Mouse (Mus musculus) cerebellum, adult 11 months (tissue): ENCODE results near the gene Prickle3.

Experiments used
- DNase-seq: peaks from one replicate; pipeline ENCODE4 v3.0.0; 2022

The Prickle3 gene

DNA sequence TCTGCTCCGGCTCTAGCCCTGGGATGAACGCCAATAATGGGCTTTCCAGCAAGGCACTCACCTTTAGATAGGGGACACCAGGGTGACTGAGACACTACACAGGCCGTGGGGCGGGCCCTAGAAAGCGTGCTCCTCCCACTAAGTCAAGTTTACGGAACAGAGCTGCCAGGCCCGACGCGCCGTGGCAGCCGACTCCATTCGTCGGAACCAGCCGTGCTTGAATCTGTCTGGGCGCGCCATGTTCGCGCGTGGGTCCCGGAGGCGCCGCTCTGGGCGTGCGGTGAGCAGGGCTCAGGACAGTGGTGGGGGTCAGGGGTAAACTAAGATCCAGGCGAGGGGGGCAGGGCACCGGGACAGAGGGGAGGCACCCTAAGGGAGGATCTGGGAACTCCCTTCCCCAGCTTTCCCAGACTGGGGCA lies at the start of gene Prickle3:
Prickle3 (plus strand) TSS at position 40 of the 419 bp plus-strand sequence.
- no peak for DNase-seq

DNA sequence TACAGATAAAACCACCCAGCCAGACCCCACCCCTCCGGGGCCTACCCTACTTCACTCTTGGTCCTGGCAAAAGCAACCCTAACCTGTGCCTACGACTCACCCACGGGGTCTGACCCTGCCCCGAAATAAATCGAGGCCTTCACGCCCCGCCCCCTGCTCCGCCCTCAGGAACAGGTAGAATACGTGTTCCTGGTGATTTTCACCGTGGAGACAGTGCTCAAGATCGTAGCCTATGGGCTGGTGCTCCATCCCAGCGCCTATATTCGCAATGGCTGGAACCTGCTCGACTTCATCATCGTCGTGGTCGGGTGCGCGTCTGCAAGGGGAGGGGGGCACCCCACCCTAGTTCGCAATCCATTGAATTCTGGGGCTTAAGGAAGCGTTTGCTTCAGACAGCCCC lies 47.0 kb upstream of the Prickle3 start:
- peak; percentile 24 for DNase-seq

DNA sequence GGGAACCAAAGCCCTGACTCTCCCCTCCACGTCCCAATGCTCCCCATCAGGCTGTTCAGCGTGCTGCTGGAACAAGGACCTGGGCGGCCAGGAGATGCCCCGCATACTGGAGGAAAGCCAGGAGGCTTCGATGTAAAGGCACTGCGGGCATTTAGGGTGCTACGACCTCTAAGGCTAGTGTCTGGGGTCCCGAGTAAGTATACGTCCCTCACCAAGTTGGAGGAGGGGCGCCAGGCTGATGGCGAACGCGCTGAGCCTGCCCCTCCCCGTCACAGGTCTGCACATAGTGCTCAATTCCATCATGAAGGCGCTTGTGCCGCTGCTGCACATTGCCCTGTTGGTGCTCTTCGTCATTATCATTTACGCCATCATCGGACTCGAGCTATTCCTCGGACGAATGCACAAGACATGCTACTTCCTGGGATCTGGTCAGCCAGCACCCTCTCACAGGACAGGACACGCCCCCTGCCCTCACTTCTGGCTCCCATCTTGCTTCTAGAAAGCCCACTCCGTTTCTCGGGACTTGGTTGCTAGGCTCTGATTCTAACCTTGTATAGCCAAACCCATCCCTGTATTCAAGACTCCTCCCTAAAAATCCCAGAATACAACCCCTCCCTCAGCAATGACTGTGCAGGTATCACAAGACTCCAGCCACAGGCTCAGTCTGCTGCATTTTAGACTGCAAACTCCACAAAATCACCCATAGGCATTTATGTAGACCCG lies 46.4 kb upstream of the Prickle3 start:
- peak; percentile 33 for DNase-seq

DNA sequence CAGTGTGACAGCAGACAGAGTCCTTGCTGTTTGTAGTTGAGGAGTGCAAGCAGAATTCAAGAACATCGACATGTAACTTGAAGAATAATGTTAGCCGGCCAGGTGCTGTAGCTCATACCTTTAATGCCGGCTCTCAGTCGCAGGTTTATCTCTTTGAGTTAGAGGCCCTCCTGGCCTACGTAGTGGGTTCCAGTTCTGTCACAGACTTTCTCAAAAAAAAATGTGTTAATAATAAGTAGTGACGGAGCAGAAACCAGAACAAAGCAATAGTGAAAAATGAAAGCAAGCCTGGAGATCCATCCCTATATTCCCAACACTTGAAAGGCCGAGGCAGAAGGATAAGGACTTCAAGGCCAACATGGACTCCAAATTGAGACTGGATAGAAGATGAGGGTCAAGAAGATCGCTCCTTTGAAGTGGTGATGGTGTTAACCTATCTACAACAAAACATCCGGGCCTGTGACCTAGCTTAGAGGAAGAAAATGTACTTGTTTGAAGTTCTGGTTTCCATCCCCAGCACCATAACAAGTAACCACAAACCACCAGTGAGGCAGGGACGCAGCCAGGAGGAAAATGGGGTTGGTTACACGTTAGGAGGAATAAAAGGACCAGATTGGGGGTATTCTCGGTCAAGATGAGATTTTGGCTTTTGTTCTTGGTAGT lies 39.0 kb upstream of the Prickle3 start:
- DNase-seq: no peak

DNA sequence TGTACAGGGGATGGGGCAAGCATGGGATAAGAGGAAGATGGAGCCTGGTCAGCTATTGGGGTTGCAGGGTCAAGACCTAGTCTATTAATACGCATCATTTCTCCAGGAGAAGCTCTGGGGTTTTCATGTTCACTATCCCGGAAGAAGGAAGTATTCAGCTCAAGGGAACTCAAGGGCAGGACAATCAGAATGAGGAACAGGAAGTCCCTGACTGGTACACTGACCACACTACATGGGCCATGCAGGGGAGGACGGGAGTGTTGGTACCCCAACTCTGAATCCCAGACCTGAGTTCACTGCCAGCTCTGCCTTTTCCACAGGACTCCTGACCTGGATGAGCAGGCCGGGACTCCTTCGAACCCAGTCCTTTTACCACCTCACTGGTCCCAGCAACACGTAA lies 24.5 kb upstream of the Prickle3 start:
- no peak for DNase-seq

DNA sequence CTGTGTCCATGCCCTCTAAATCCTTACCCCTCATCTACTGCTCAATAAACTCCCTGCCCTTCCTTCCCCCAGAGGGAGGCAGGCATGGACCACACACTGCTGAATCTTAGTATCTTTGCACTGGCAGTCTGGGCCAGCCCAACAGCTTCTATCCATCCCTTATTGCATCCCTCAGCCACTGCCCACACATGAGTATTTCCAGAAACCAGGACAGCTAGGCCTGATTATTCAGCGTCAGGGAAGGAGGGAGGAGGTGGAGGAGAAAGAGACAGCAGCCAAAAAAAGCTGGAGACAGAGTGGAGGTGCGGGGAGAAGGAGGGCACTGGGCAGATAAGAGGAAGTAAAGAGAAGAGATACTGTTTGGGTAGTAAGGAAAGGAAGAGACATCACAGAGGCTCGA lies 22.0 kb upstream of the Prickle3 start:
- no peak for DNase-seq

DNA sequence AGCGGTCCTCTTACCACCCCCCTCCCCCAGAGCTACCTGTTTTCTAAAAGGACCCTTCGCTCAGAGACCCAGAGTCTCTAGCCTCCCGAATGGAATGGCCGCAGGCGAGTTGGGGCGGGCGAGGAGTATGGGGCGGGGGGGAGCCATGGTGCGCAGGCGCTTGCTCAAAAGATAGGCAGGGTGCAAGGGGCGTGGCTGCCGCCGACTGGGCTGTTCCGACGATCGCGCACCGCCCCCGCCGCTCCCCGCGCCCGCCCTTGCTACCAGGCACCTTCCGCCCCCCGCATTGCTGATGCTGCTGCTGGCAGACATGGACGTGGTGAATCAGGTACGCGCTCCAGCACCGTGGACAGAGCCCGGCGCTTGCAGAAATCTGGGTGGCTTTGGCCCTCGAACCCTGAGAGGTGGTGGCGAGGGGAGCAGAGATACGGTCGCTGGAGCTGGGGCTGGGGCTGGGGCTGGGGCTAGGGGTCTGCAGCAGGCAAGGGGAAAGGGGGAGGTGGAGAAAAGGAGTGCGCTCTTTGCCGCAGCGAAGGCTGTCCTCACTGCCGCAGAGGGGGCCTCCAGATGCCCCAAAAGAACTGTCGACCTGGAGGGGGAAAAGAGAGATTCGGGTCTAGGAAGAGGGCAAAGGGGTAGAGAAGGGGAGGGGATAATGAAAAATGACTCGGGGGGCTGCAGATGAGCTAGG lies 18.5 kb upstream of the Prickle3 start, which contains the start of gene Syp:
Syp (plus strand) TSS at position 71 of the 691 bp plus-strand sequence.
- DNase-seq: peak; percentile 92

DNA sequence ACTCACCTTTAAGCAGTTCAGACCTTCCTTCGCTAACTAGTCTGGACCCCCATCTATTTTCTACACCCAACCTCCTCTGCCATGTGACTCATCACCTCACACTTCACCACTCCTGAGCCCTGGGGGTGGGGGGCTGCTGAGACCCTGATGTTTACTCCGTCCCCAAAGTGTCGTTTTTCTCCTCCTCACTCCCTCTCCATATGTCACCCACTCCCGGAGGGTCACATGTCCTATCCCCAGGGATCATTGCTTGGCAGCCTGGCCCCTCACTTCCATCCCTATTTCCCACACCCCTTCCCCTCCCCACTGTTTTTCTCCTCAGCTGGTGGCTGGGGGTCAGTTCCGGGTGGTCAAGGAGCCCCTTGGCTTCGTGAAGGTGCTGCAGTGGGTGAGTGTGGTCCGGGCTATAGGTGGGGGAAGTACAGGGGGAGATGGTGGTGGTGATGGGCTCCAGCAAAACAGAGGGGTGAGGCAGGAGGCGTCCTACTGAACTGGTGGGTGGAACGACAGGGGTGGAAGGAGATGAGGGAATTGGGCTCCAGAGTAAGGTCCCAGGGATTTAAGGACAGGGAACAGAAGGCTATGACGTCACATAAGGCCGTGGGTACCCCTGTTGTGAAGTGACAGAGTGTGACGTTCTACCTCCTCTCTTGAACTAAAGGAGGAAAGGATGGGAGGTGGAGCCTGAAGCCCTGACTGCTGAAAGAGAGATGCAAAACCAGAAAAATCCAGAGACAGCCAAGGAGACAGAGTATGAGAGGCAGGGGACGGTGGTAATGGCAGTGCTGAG lies 17.3 kb upstream of the Prickle3 start:
- no peak for DNase-seq

DNA sequence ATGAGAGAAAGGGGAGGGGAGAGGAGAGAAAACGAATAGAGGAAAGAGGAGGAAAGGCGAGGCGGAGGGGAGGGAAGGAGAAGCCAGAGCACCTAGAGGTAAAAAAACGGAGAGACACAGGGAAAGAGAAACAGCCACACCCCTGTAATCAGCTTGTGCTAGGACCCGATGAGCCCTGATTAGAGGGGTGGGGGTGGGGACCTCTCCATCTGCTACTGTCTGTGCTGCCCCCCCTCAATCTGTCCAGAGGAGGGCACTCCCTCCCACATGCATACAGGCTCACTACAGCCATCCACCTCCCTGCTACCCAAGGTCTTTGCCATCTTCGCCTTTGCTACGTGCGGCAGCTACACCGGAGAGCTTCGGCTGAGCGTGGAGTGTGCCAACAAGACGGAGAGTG lies 16.3 kb upstream of the Prickle3 start:
- DNase-seq: no peak

DNA sequence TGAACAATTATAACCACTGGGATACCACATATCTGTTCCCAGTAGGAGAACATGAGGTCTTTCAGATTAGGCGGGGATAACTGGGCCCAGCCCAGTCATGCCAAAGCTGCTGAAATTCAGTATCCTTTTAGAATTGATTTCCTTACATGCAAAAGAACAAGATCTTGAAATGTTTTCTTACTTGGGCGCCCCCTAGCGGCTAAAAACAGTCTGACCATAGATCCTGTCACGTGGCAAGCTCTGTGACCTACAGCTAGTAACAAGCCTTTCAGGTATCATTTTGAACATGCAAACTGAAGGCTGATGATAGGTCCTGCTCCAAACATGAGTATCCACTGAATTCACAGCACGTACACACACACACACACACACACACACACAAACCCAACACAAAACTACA lies 11.7 kb upstream of the Prickle3 start:
- peak; percentile 73 for DNase-seq

DNA sequence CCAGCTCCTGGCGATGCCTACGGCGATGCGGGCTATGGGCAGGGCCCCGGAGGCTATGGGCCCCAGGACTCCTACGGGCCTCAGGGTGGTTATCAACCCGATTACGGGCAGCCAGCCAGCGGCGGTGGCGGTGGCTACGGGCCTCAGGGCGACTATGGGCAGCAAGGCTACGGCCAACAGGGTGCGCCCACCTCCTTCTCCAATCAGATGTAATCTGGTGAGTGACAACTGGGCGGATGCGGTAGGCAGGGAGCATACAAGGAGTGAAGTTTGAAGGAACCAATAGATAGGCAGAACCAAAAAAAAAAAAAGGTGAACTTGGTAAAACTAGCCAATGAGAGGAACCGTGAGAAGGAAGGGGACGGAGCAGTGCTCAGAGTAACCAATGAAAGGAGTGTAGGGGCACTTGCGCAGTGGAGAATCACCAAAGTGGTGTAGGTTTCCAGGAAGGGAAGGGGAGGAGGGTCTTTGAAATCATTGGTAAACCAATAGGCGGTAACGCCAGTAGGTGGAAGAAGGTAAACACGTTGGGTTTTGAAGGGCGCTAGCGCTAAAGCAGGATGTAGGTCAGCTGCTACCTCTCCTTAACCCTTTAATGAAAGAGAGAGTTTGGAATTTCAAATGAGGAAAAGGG lies 8.3 kb upstream of the Prickle3 start:
- peak; percentile 39 for DNase-seq

DNA sequence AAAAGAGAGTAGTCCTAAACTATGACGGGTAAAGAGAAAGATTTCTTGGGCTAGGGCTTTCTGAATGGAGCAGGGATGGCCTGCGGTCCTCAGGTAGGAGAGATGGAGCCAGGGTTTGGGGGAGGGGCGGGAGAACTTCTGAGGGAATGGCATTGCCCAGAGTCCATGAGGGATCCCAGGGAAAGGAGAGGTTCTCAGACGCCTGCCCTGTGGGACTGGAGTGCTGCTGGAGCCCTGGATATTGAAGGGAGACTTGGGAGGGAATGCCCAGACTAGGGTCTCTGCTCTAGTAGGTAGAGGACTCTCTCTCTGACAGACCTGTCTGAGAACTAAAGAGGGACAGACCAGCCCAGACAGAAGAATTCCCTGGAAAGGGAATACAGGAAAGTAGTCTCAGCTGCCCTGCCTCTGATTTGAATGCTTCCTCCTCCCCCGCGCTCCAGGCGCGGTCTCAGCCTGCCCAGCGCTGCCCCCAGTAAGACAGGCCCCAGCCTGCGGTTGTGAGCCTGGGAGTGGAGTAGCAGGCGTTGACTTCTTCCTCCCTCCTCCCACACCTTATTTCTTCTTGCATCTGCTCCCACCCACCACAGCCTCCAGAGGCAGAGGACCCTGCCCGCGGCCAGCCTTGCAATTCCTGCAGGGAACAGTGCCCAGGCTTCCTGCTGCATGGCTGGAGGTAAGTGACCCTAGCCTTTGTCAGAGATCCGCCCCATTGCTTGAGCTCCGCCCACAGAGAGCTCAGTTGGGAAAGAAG lies 1.1 kb downstream of the Prickle3 start:
- DNase-seq: no peak

DNA sequence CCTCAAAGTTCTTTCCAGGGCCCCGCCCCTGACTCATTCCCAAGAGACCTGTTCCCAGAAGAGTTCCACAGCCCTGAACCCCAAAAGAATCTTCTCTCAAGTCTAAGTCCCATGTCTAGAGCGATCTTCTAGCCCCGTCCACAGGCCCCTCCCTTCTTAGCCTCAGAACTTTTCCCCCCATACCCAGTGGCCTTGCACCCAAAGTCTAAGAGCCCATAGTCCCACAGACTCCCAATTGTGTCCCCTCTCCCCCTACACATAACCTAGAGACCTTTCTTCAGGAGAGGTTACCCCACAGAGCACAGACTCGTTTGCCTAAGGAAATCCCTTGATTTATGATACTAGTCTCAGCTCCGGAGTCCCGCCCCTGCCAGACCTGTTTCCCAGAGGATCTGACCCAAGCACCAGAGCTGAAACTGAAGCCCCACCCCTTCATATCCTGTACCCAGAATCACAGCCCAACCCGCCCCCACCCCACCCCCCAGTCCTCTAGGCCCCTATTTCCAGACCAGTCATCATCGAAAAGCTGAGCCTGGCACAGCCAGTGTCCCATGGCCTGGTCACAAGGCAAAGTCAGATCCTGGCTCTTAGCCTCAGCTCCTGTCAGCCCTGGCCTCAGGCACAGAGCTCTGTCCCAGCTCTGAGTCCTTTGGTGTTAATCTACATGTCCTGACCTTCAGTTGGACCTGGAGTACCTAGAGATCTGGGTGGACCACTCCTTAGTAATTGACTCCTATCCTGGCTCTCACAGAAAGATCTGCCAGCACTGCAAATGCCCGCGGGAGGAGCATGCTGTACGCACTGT lies 1.9 kb downstream of the Prickle3 start:
- no peak for DNase-seq

DNA sequence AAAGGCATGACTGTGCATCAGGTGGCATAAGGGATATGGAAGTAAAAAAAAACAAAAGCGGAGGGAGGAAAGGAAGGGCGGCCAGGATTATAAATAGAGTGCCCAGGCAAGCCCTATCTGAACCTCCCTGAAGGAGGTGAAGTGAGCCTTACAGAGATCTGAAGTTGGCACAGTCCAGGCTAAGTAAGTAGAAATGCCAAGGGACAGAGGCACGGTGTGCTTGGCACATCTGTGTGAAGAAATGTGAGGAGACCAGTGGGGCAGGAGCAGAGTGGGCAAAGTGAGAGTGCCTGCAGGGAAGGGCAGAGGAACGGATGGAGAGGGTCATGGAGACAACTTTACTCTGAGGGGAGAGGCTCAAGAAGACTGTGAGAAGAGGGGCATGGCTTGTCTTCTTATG lies 4.0 kb downstream of the Prickle3 start:
- no peak for DNase-seq

DNA sequence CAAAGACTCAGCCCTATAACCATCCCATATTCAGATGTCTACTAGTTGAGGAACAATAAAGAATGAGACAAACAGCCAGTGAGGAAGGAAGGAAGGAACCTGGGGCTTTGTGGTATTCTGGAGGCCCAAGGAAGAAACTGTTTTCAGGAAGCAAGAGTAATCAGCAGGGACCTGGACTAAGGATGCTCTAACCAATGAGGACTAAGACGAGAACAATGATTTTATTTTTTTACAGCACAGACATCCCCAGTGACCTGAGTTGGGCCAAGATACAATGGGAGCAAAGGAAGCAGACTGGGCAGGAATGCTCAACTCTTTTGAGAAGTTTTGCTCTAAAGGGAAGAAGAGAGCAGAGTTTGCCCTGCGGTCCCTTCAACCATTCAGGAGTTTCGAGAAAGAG lies 5.9 kb downstream of the Prickle3 start:
- no peak for DNase-seq

DNA sequence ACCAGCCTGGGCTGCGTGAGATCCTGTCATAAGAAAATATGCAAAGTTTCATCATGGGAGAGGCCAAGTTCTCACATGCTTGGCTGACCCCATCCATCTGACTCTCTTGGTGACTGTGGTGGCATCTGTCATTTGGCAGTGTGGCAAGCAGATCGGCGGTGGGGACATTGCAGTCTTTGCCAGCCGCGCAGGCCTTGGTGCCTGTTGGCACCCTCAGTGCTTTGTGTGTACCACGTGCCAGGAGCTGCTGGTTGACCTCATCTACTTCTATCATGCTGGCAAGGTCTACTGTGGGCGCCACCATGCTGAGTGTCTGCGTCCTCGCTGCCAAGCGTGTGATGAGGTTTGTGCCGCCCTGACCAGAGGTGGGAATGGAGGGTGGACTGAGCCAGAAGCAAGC lies 7.7 kb downstream of the Prickle3 start:
- peak; percentile 64 for DNase-seq

DNA sequence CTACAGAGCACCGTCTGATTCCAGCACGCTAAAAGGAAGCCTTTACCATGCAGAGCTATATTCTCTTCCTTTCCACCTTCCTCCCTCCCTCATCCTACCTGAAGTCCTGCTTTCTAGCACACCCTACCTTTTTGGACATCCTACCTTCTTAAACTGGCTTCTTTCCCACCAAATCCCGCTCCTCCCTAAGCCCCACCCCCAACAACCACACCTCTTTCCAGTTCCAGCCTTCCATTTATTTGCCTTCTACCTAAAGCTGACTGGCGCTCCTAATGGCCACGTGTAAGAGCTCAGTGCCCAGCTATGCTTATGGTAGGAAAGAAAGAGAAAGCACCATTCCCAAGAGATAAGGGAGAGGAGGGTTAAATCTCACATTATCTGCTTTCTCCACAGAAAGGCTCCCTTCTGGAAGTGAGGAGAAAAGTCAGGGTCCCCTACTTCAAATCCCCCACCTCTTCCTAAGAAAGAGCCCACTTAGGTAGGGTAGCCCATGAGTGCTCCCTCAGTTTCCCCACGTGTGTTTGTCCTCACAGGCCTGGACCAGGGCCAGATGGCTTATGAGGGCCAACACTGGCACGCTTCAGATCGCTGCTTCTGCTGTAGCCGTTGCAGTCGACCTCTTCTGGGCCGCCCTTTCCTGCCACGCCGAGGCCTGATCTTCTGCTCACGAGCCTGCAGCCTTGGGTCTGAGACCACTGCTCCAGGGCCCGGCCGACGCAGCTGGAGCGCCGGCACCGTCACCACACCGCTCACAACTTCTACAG lies 8.9 kb downstream of the Prickle3 start:
- DNase-seq: no peak

DNA sequence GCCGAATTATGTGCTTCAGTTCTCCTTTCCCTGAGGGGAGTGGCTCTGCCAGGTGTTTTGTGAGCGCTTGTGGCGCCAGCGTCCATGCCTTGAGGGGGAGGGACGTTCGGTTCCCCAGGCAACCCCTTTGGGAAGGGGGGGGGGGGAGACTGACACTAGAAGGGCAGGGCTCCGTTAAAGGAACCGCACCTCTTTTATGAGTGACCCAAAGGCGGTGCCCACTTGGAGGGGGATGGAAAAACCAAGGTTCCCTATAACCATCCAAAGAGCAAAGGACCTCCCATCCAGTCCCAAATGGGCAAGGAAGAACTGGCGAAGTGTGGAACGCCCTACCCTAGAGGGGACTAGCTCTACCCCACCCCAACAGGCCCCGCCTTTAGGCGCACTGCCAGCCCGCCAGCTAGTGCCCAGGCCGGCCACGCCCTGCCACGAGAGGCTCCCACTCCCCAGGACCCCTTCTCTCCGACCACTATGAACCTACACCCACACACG lies 13.4 kb downstream of the Prickle3 start:
- no peak for DNase-seq

DNA sequence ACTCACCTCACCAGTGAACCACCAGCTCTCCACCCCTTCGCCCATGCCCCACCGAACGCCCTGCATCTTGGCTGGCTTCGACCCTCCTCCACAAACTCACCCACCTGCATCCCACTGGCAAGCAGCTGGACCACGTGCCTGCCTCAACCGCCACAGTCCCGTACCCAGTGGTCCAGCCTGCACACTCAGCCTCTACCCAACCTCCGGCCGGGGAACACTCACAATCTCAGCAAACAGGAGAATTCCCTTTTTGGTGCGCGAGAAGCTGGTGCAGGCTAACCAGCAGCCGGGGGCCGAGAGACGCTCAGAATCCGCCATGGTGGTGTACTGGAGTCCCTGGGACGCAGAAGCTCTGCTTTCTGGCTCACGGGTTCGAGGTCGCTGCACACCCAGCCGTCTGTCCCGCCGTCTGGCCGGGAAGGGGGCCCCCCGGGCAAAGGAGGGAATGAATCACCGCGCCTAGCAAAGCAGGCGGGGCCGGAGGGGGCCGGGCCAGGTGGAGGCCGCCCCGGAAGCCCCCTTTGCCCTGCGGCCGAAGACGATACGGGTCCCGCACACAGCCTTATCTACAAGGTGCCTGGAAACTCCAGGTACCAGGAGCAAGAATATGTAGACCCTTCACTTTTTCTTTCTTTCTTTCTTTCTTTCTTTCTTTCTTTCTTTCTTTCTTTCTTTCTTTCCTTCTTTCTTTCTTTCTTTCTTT lies 14.0 kb downstream of the Prickle3 start, which contains the start of gene Plp2:
Plp2 (minus strand) TSS at position 470 of the 703 bp plus-strand sequence.
- no peak for DNase-seq
